Comparison of ENCODE assay signal across 20 mouse cellular contexts in genomic region chr4:3054886-3055285, GRCm38 (mm10).
DNase-seq lines count a peak whose midpoint lies in the region; ATAC-seq lines count a peak whose summit lies in the region.
"Had no signal": no experiment of that assay in that cellular context is flagged by ENCODE, and none has a peak within 500 bp of the region (broad histone marks: within the 10 kb centered on the region; RNA-seq: fewer than 3 reads in every experiment).

No protein-coding gene starts in this region.

- no peak for ATAC-seq in frontal cortex, adult (ENCODE audit: low TSS enrichment)
- ATAC-seq: forebrain, postnatal 0 days; intestine, embryonic 16.5 days had no signal

- peak; percentile 81 for DNase-seq in heart, adult 11 months
- DNase-seq in heart, adult 8-10 months (ENCODE audit: low spot score): no peak
- DNase-seq in kidney, postnatal 10 days: peak; percentile 1
- no peak for DNase-seq in kidney, adult 9 months
- peak; percentile 0 for DNase-seq in ovary, adult 18-20 months (ENCODE audit: low spot score)
- DNase-seq in ovary, postnatal 10 days (ENCODE audit: low spot score): no peak
- peak; percentile 1 for DNase-seq in 416B (ENCODE audit: low read depth)
- DNase-seq: adrenal gland, postnatal 25 days; B cell, adult 2 months; cerebellum, postnatal 10 days; forebrain, postnatal 0 days; kidney, adult 8-10 months; kidney, postnatal 14 days; layer of hippocampus, adult 9-11 months; lung, embryonic 14.5 days; lung, postnatal 36 days; midbrain, embryonic 14.5 days; right cerebral cortex, postnatal 4 days had no signal

Comparison
In these comparisons a context has a peak if more than half of its experiments do, and no peak if none do; other contexts are left out.
1. DNase-seq: peak in heart, adult 11 months (single experiment), kidney, postnatal 10 days (single experiment), ovary, adult 18-20 months (single experiment) and 416B (single experiment); none in heart, adult 8-10 months (single experiment), kidney, adult 9 months (single experiment) and ovary, postnatal 10 days (single experiment).